Mouse (Mus musculus): ENCODE data around the gene Rgs19. TPM values are rescaled to one million over a fixed set of nuclear protein-coding genes. Genes with fewer than 3 reads are reported as not detected.

Gene Rgs19
- polyA plus RNA-seq, 1 experiment from 2014 or later: 30.9 TPM

GRCm38 (mm10) chr2:181698241-181698640 is 4.5 kb upstream of the Rgs19 start, which contains the start of gene Lkaaear1:
Gene Lkaaear1 (minus strand): TSS chr2:181698442.
- no peaks in the 10 kb centered on the region for H3K36me3 ChIP-seq
- no peak within 1 kb of the TSS for H3K4me2 ChIP-seq
- H3K4me3 ChIP-seq: no peak within 1 kb of the TSS
- H3K9ac ChIP-seq: no peak within 1 kb of the TSS
- H3K27ac ChIP-seq: no peak within 1 kb of the TSS
- H3K9me3 ChIP-seq (replicated peaks): no peaks in the 10 kb centered on the region
- 53% methylated on average over 5 of the region's 5 CpGs for WGBS
- no peak for ATAC-seq (replicated peaks; ENCODE audit: insufficient number of reproducible peaks, insufficient read depth, low FRiP score, low read depth)
- 0 out of 2 replicates have a peak, but pooled peaks cover 4% of the 10 kb centered on the region for H3K27me3 ChIP-seq
- H3K4me1 ChIP-seq (replicated peaks): peaks cover 4% of the 10 kb centered on the region

- ATAC-seq (replicated peaks; ENCODE audit: insufficient number of reproducible peaks, insufficient read depth, low FRiP score, low read depth): no peak
- H3K27me3 ChIP-seq: 0 out of 2 replicates have a peak, but pooled peaks cover 4% of the 10 kb centered on the region
- 62% methylated on average over 33 of the region's 33 CpGs for WGBS
- no peaks in the 10 kb centered on the region for H3K36me3 ChIP-seq
- no peak overlapping the region for H3K4me2 ChIP-seq
- H3K27ac ChIP-seq: no peak overlapping the region
- H3K9me3 ChIP-seq (replicated peaks): no peaks in the 10 kb centered on the region
- no peak overlapping the region for H3K9ac ChIP-seq
- H3K4me3 ChIP-seq: no peak overlapping the region
- H3K4me1 ChIP-seq (replicated peaks): peaks cover 13% of the 10 kb centered on the region
These were observed 3.1 kb upstream of the Rgs19 start for GRCm38 (mm10) chr2:181696801-181697420.

- no peak overlapping the region for H3K9ac ChIP-seq
- 0 out of 2 replicates have a peak, but pooled peaks cover 4% of the 10 kb centered on the region for H3K27me3 ChIP-seq
- H3K9me3 ChIP-seq (replicated peaks): no peaks in the 10 kb centered on the region
- ATAC-seq (replicated peaks; ENCODE audit: insufficient number of reproducible peaks, insufficient read depth, low FRiP score, low read depth): no peak
- no peak overlapping the region for H3K27ac ChIP-seq
- H3K4me1 ChIP-seq (replicated peaks): peaks cover 13% of the 10 kb centered on the region
- H3K4me3 ChIP-seq: no peak overlapping the region
- 60% methylated on average over 1 of the region's 1 CpGs for WGBS
- H3K36me3 ChIP-seq: no peaks in the 10 kb centered on the region
- no peak overlapping the region for H3K4me2 ChIP-seq
These were observed 2.0 kb upstream of the Rgs19 start for GRCm38 (mm10) chr2:181695776-181696175.

- H3K9ac ChIP-seq: no peak overlapping the region
- no peak overlapping the region for H3K27ac ChIP-seq
- 84% methylated on average over 3 of the region's 3 CpGs for WGBS
These were observed 804 bp upstream of the Rgs19 start for GRCm38 (mm10) chr2:181694581-181694980.

GRCm38 (mm10) chr2:181692304-181692703 is 1.5 kb downstream of the Rgs19 start:
- Histone ChIP-seq H3K9ac (no peak overlapping the region), H3K27me3 (0 out of 2 replicates have a peak, but pooled peaks cover 3% of the 10 kb centered on the region), H3K36me3 (peaks cover 18% of the 10 kb centered on the region), H3K4me2 (peak overlapping the region; percentile 93), H3K4me1 (replicated peaks) (peaks cover 15% of the 10 kb centered on the region), H3K27ac (no peak overlapping the region), H3K4me3 (peak overlapping the region; percentile 66; the same call in 1 of the 2 replicates), H3K9me3 (replicated peaks) (no peaks in the 10 kb centered on the region)
- 90% methylated on average over 3 of the region's 3 CpGs for WGBS
- ATAC-seq (replicated peaks; ENCODE audit: insufficient number of reproducible peaks, insufficient read depth, low FRiP score, low read depth): no peak

More at GRCm38 (mm10) chr2:181694581-181694980, 804 bp upstream of the Rgs19 start:
- Histone ChIP-seq H3K9me3 (replicated peaks) (no peaks in the 10 kb centered on the region), H3K36me3 (peaks cover under 1% of the 10 kb centered on the region; the same call in 1 of the 2 replicates), H3K4me2 (peak overlapping the region; percentile 93; the same call in 1 of the 2 replicates), H3K4me1 (replicated peaks) (peaks cover 15% of the 10 kb centered on the region), H3K27me3 (0 out of 2 replicates have a peak, but pooled peaks cover 4% of the 10 kb centered on the region), H3K4me3 (no peak overlapping the region)
- ATAC-seq (replicated peaks; ENCODE audit: insufficient number of reproducible peaks, insufficient read depth, low FRiP score, low read depth): no peak

GRCm38 (mm10) chr2:181691571-181691970 is 2.2 kb downstream of the Rgs19 start:
- H3K4me1 ChIP-seq (replicated peaks): peaks cover 15% of the 10 kb centered on the region
- H3K4me3 ChIP-seq: no peak overlapping the region
- no peaks in the 10 kb centered on the region for H3K9me3 ChIP-seq (replicated peaks)
- H3K27me3 ChIP-seq: no peaks in the 10 kb centered on the region
- peaks cover 18% of the 10 kb centered on the region for H3K36me3 ChIP-seq
- H3K9ac ChIP-seq: no peak overlapping the region
- H3K4me2 ChIP-seq: peak overlapping the region; percentile 28; the same call in 1 of the 2 replicates
- H3K27ac ChIP-seq: no peak overlapping the region
- ATAC-seq (replicated peaks; ENCODE audit: insufficient number of reproducible peaks, insufficient read depth, low FRiP score, low read depth): no peak
- WGBS: 81% methylated on average over 4 of the region's 4 CpGs

- Histone ChIP-seq H3K9ac (no peak overlapping the region), H3K27ac (no peak overlapping the region), H3K36me3 (peaks cover 18% of the 10 kb centered on the region), H3K4me3 (no peak overlapping the region), H3K9me3 (replicated peaks) (no peaks in the 10 kb centered on the region), H3K27me3 (no peaks in the 10 kb centered on the region), H3K4me1 (replicated peaks) (peaks cover 15% of the 10 kb centered on the region), H3K4me2 (peak overlapping the region; percentile 28; the same call in 1 of the 2 replicates)
- ATAC-seq (replicated peaks; ENCODE audit: insufficient number of reproducible peaks, insufficient read depth, low FRiP score, low read depth): no peak
- 81% methylated on average over 6 of the region's 6 CpGs for WGBS
These were observed 2.7 kb downstream of the Rgs19 start for GRCm38 (mm10) chr2:181691083-181691482.

- Histone ChIP-seq H3K4me1 (replicated peaks) (peaks cover 15% of the 10 kb centered on the region), H3K4me3 (no peak overlapping the region), H3K27ac (no peak overlapping the region), H3K36me3 (peaks cover 18% of the 10 kb centered on the region), H3K27me3 (no peaks in the 10 kb centered on the region), H3K9me3 (replicated peaks) (no peaks in the 10 kb centered on the region), H3K4me2 (no peak overlapping the region), H3K9ac (no peak overlapping the region)
- WGBS: 86% methylated on average over 10 of the region's 10 CpGs
- ATAC-seq (replicated peaks; ENCODE audit: insufficient number of reproducible peaks, insufficient read depth, low FRiP score, low read depth): no peak
These were observed 4.2 kb downstream of the Rgs19 start for GRCm38 (mm10) chr2:181689466-181690160.

- Histone ChIP-seq H3K4me2 (no peak overlapping the region), H3K27ac (no peak overlapping the region), H3K27me3 (no peaks in the 10 kb centered on the region), H3K4me1 (replicated peaks) (peaks cover 5% of the 10 kb centered on the region; the same call in 1 of the 2 replicates), H3K36me3 (peaks cover 18% of the 10 kb centered on the region), H3K9ac (no peak overlapping the region), H3K9me3 (replicated peaks) (no peaks in the 10 kb centered on the region), H3K4me3 (no peak overlapping the region)
- 87% methylated on average over 8 of the region's 8 CpGs for WGBS
- ATAC-seq (replicated peaks; ENCODE audit: insufficient number of reproducible peaks, insufficient read depth, low FRiP score, low read depth): no peak
These were observed 6.2 kb downstream of the Rgs19 start for GRCm38 (mm10) chr2:181687586-181687985.

- 87% methylated on average over 4 of the region's 4 CpGs for WGBS
- peaks cover 18% of the 10 kb centered on the region for H3K36me3 ChIP-seq
- peaks cover 10% of the 10 kb centered on the region for H3K4me1 ChIP-seq (replicated peaks)
- no peaks in the 10 kb centered on the region for H3K9me3 ChIP-seq (replicated peaks)
- no peak overlapping the region for H3K9ac ChIP-seq
- no peak overlapping the region for H3K4me3 ChIP-seq
- no peak overlapping the region for H3K4me2 ChIP-seq
- no peak overlapping the region for H3K27ac ChIP-seq
- ATAC-seq (replicated peaks; ENCODE audit: insufficient number of reproducible peaks, insufficient read depth, low FRiP score, low read depth): no peak
- no peaks in the 10 kb centered on the region for H3K27me3 ChIP-seq
These were observed 8.1 kb downstream of the Rgs19 start for GRCm38 (mm10) chr2:181685686-181686085.

GRCm38 (mm10) chr2:181684713-181685112 is 9.1 kb downstream of the Rgs19 start:
- ATAC-seq (replicated peaks; ENCODE audit: insufficient number of reproducible peaks, insufficient read depth, low FRiP score, low read depth): no peak
- H3K27ac ChIP-seq: no peak overlapping the region
- H3K27me3 ChIP-seq: no peaks in the 10 kb centered on the region
- H3K9ac ChIP-seq: no peak overlapping the region
- peaks cover 18% of the 10 kb centered on the region for H3K36me3 ChIP-seq
- no peaks in the 10 kb centered on the region for H3K9me3 ChIP-seq (replicated peaks)
- 57% methylated on average over 1 of the region's 1 CpGs for WGBS
- H3K4me3 ChIP-seq: no peak overlapping the region
- peaks cover 11% of the 10 kb centered on the region for H3K4me1 ChIP-seq (replicated peaks)
- H3K4me2 ChIP-seq: no peak overlapping the region

Data from heart, embryonic 15.5 days (tissue).